Mouse (Mus musculus) kidney, postnatal 0 days (tissue): ENCODE results near the gene 4930451I11Rik. TPM values are rescaled to one million over a fixed set of nuclear protein-coding genes. Genes with fewer than 3 reads are reported as not detected.

ENCODE experiments used
- ATAC-seq: fragments of 200-750 bp; cut with Nextera tagmentation; replicated peaks from 2 replicates; pipeline ENCODE4 v1.8.0; 2017; ENCODE audit warnings: low read depth, moderate number of reproducible peaks, moderate TSS enrichment, moderate library complexity; ENCODE audit not compliant: low FRiP score
- DNase-seq: peaks from one replicate; pipeline ENCODE4 v3.0.0-alpha.2; 2016; ENCODE audit warnings: low spot score
- H3K27ac ChIP-seq: fragments of 300-500 bp; sonication (generic); 2 replicates; pipeline ENCODE4 v1.5.1; 2014; ENCODE audit warnings: mild to moderate bottlenecking
- H3K27me3 ChIP-seq: fragments of 300-500 bp; sonication (generic); 2 replicates; pipeline ENCODE4 v1.6.1; 2014; ENCODE audit warnings: low read length, mixed read lengths; ENCODE audit not compliant: insufficient read depth
- H3K36me3 ChIP-seq: fragments of 300-500 bp; sonication (generic); 2 replicates; pipeline ENCODE4 v1.6.1; 2014; ENCODE audit warnings: low read length, mixed read lengths; ENCODE audit not compliant: insufficient read depth
- H3K4me1 ChIP-seq: fragments of 300-500 bp; sonication (generic); replicated peaks from 2 replicates; pipeline ENCODE4 v1.6.1; 2014; ENCODE audit warnings: antibody characterized with exemption, low read length, mixed read lengths; ENCODE audit not compliant: insufficient read depth
- H3K4me2 ChIP-seq: fragments of 300-500 bp; sonication (generic); 2 replicates; pipeline ENCODE4 v1.6.1; 2014; ENCODE audit warnings: mild to moderate bottlenecking, low read length, moderate library complexity, mixed read lengths
- H3K4me3 ChIP-seq: fragments of 300-500 bp; sonication (generic); replicated peaks from 2 replicates; pipeline ENCODE4 v1.5.1; 2014; ENCODE audit warnings: low read depth, low read length
- H3K9ac ChIP-seq: fragments of 300-500 bp; sonication (generic); 2 replicates; pipeline ENCODE4 v1.6.1; 2014; ENCODE audit warnings: low read depth, low read length
- H3K9me3 ChIP-seq: fragments of 300-500 bp; sonication (generic); replicated peaks from 2 replicates; pipeline ENCODE4 v1.6.1; 2016; ENCODE audit warnings: low read length, inconsistent platforms, mixed read lengths
- CTCF ChIP-seq: IDR thresholded peaks from 2 replicates; pipeline ENCODE4 v1.5.1; 2016; ENCODE audit warnings: antibody characterized with exemption, low read depth, mild to moderate bottlenecking, moderate library complexity
- WGBS: fragments of 180-500 bp; shearing (Covaris S2); extraction: QIAGEN DNeasy Blood & Tissue Kit; methylation state at CpG from one replicate; pipeline ENCODE4 v1.1.7; 2014; 5-methylcytosine and 5-hydroxymethylcytosine counted together
- polyA plus RNA-seq: library from polyadenylated mRNA; unstranded; fragments of >200 nt; fragmentation: Nextera tagmentation; extraction: Ambion mirVana; gene quantifications from 2 replicates; pipeline ENCODE4 v1.2.1, GENCODE M21; 2015

The 4930451I11Rik gene
- polyA plus RNA-seq, 1 experiment from 2014 or later, result 0.37 TPM

DNA sequence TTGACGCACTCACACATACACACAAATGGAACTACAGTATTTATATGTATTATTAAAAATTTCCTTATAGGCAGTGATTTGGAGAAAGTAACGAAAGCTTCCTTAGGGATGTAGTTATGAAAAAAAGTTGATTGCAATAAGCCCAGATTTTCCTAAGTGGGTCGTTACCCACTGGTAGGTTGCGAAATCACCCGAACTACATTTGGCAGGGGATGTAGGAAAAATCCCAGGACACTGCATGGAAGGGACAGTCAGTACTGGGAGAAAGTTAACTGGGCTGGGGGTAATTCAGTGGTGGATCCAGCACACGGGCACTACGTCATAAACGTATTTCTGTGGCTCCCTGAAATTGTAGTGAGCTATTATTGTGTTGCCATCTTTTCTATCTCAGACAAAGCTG, 14.9 kb downstream of the 4930451I11Rik start:
- no peak overlapping the region for H3K4me2 ChIP-seq
- H3K36me3 ChIP-seq, result no peaks in the 10 kb centered on the region
- no peak for DNase-seq
- no peaks in the 10 kb centered on the region for H3K27me3 ChIP-seq
- no peak overlapping the region for H3K4me3 ChIP-seq
- no peaks in the 10 kb centered on the region for H3K4me1 ChIP-seq
- WGBS, result 86% methylated on average over 8 of the region's 8 CpGs
- no peaks in the 10 kb centered on the region for H3K9me3 ChIP-seq
- no peak overlapping the region for H3K27ac ChIP-seq
- TF ChIP-seq CTCF, result no peak
- no peak overlapping the region for H3K9ac ChIP-seq
- no peak for ATAC-seq

DNA sequence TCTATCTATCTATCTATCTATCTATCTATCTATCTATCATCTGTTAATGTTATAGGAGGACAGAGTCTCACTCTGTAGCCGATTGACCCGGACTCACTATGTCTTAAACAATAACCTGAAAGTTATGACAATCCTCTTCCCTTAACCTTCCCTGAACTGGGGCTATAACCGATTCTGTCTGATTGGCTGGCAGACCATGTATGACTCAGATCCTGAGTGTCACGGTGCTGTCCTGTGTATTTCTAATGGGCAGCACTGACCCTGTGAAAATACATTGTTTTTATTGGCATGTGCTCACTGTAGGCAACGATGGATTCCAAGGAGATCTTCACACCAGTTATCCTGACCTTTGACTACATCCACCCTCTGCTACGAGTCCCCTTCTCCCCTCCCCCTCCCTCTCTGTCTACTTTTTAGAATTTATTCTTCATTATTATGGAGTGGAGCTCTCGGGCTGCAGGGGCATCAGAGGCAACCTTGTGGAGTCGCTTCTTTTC, 15.7 kb downstream of the 4930451I11Rik start:
- H3K9ac ChIP-seq, result no peak overlapping the region
- WGBS, result 54% methylated on average over 8 of the region's 8 CpGs
- H3K4me3 ChIP-seq, result no peak overlapping the region
- H3K4me1 ChIP-seq, result no peaks in the 10 kb centered on the region
- DNase-seq, result no peak
- no peaks in the 10 kb centered on the region for H3K27me3 ChIP-seq
- H3K27ac ChIP-seq, result no peak overlapping the region
- H3K4me2 ChIP-seq, result no peak overlapping the region
- H3K36me3 ChIP-seq, result no peaks in the 10 kb centered on the region
- no peak for TF ChIP-seq CTCF
- no peak for ATAC-seq
- no peaks in the 10 kb centered on the region for H3K9me3 ChIP-seq

DNA sequence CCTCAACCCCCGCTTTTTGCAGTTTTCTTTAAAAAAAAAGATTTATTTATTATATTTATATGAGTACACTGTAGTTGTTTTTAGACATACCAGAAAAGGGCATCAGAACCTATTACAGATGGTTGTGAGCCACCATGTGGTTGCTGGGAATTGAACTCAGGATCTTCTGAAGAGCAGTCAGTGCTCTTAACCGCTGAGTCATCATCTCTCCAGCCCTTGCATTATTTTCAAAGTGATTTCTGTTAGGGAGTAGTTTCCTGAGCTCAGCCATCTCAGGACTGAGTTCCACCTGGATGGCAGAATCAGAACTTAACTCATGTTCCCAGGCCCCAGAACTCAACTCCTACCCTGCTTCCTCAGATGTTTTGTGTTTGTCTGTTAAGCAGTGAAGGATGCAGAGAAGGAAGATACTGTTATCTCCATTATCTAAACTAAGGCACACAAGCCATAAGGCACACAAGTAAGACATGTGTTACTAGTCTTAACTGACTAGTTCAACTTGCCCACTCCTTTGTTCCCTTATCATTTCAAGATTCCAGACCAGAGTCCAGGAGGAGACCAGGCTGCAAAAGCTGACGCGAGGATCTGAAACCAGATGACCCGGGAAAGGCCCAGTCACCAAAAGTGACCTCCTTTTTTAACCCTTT, 21.6 kb downstream of the 4930451I11Rik start:
- H3K27ac ChIP-seq, result no peak overlapping the region

DNA sequence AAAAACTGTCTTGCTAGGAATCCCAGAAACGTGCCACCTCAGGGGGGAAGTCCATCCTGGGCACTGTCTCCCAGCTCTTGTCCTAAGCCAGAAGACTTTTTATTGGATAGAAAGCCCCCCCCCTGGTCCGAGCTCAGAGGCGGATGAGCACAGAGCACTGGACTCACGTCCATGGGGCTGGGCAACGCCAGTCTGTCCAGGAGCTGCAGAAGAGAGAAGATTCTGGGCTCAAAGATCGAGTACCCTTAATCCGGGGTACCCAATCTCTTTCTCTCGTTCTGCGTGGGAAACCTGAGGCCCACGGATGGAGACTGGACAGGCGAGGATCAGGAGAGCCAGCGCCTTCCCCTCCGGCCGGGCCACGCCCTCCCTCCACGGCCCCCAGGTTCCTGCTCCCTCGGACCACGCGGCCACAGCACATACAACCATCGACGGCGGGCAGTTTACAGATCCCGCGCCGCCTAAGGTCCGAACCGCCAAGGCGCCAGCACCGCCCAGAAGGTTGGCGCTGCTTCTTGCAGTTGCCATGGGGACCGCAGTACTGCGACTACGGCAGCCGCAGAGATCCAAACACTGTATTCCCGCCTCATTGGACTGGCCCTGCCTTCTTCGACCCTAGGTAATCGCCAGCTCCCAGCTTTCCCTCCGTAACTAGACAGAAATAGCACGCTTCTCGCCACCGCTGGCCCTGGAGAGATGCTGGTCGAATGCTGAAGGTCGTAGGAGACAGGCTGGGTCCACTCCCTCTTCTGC, 22.6 kb downstream of the 4930451I11Rik start:
- Histone ChIP-seq H3K4me3 (peak overlapping the region; percentile 58), H3K36me3 (no peaks in the 10 kb centered on the region), H3K4me2 (peak overlapping the region; percentile 70), H3K9ac (peak overlapping the region; percentile 46), H3K27me3 (no peaks in the 10 kb centered on the region), H3K9me3 (no peaks in the 10 kb centered on the region), H3K27ac (peak overlapping the region; percentile 14; the same call in 1 of the 2 replicates), H3K4me1 (peaks cover 8% of the 10 kb centered on the region)
- DNase-seq (peak; percentile 97), ATAC-seq (peak; percentile 90)
- TF ChIP-seq CTCF, result peak; percentile 13; the same call in 1 of the 2 replicates
- under 1% methylated on average over 43 of the region's 43 CpGs for WGBS

More for the DNA sequence above, 21.6 kb downstream of the 4930451I11Rik start:
- 48% methylated on average over 5 of the region's 5 CpGs for WGBS
- H3K4me1 ChIP-seq, result peaks cover 8% of the 10 kb centered on the region
- H3K9me3 ChIP-seq, result no peaks in the 10 kb centered on the region
- ATAC-seq, result no peak
- no peaks in the 10 kb centered on the region for H3K27me3 ChIP-seq
- H3K4me3 ChIP-seq, result no peak overlapping the region
- no peaks in the 10 kb centered on the region for H3K36me3 ChIP-seq
- no peak overlapping the region for H3K9ac ChIP-seq
- TF ChIP-seq CTCF, result no peak
- DNase-seq, result no peak
- peak overlapping the region; percentile 70; the same call in 1 of the 2 replicates for H3K4me2 ChIP-seq

DNA sequence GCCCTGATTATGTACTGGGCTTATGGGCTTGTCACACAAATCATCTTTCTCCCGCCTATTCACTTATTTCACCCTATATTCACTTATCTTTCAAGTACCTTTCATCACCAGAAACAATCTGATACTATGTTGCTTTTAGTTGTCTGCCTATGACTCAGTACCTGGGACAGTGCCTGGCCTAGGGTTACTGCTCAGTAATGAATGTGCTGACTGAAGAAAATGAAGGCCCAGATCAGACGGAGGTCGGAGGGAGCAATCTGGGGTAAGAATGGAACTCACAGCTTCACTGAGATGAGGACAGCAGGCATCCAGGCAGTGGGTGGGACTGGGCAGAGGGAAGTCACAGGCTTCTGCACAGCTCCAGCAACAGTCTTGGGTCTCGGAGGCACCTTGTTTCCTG, 24.0 kb downstream of the 4930451I11Rik start:
- no peak for ATAC-seq
- Histone ChIP-seq H3K4me1 (peaks cover 8% of the 10 kb centered on the region), H3K36me3 (no peaks in the 10 kb centered on the region), H3K9ac (no peak overlapping the region), H3K27ac (no peak overlapping the region), H3K9me3 (no peaks in the 10 kb centered on the region), H3K4me2 (peak overlapping the region; percentile 70; the same call in 1 of the 2 replicates), H3K4me3 (no peak overlapping the region), H3K27me3 (no peaks in the 10 kb centered on the region)
- DNase-seq, result no peak
- TF ChIP-seq CTCF, result no peak
- WGBS, result 52% methylated on average over 4 of the region's 4 CpGs

DNA sequence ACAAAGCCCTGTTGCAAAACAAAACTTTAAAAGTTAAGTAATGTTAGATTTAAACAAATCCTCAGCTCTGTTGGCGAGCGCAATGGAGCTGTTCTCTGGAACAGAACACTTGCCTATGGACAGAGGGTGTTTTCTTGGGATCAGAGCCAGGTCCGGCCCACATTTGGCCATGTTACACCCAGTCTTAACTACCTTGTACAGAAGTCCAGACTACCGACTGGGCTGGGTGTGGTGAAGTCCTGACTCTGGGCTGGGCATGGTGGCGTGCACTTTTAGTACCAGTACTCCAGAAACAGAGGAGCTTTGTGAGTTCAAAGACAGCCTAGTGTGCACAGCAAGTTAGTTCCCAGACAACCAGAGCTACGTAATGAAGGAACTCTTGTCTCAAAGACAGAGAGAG, 24.5 kb downstream of the 4930451I11Rik start:
- Histone ChIP-seq H3K27me3 (no peaks in the 10 kb centered on the region), H3K4me1 (peaks cover 8% of the 10 kb centered on the region), H3K27ac (no peak overlapping the region), H3K36me3 (no peaks in the 10 kb centered on the region), H3K9ac (no peak overlapping the region), H3K4me3 (no peak overlapping the region), H3K9me3 (no peaks in the 10 kb centered on the region), H3K4me2 (no peak overlapping the region)
- ATAC-seq, result no peak
- no peak for TF ChIP-seq CTCF
- DNase-seq, result no peak
- WGBS, result 61% methylated on average over 6 of the region's 6 CpGs
